Mouse (Mus musculus): ENCODE data around the gene Brk1.
A peak's percentile ranks its signal among the peaks of the same experiment; 100 is the strongest.

Brk1 gene

GRCm38 (mm10) chr6:113604432-113605223, at the start of gene Brk1:
Gene Brk1 (plus strand): TSS chr6:113604772.
- DNase-seq: peak; percentile 88

DNA sequence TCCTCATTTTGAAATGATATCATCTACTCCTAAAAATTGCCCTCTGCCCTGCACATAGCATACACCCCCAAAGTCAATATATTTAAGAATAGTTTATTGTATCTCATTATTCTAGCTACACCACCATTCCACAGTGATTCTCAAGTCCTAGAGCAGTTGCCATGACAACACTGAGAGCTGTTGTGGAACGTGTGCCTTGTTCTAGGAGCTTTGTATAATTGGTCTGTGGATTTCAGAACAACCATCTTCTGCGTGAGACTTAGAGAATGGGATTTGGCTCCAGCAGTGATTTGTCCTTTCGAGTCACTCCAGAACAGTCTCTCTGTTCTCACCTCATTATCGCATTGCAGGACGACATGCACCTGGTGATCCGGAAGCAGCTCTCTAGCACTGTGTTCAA, 44.8 kb upstream of the Brk1 start:
- DNase-seq: no peak

GRCm38 (mm10) chr6:113564557-113564956, 40.0 kb upstream of the Brk1 start:
- no peak for DNase-seq

GRCm38 (mm10) chr6:113576044-113576443, 28.5 kb upstream of the Brk1 start:
- DNase-seq: no peak

DNA sequence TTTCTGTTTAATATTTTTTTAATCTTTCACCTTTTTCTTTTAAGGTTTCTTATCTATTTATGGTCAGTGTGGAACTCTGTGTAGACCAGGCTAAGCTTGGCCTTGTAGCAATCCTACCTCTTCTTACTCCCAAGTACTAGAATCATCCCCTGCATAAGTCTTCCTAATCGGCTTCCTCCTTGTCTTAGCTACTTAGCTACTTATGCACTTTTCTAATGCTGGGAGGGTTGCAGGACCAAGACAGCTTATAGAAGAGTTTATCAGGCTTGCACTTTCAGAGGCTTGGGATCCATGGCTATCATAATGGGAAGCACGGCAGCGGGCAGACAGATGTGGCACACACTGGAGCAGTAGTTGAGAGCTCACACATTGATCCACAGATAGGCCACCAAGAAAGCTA, 25.3 kb upstream of the Brk1 start:
- no peak for DNase-seq

DNA sequence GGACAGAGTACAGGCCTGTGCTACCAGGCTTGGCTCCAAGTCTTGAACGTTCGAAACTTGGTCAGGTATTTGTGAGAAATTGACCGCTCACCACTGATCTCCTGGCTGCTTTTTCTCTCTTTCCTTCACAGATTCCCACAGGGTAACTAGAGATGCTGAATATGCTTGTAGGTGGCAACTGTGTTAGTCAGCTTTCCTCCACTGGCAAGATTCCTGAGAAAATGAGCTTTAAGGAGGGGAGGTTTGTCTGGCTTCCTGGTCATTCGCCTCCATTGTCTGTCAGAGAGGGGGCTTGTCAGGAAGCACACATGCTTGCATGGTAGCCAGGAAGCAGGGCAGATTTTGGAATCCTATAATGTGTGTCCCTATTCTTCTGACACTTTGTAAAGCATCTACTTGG, 21.5 kb upstream of the Brk1 start:
- DNase-seq: no peak

- no peak for DNase-seq
These were observed 19.5 kb upstream of the Brk1 start for GRCm38 (mm10) chr6:113585065-113585464.

DNA sequence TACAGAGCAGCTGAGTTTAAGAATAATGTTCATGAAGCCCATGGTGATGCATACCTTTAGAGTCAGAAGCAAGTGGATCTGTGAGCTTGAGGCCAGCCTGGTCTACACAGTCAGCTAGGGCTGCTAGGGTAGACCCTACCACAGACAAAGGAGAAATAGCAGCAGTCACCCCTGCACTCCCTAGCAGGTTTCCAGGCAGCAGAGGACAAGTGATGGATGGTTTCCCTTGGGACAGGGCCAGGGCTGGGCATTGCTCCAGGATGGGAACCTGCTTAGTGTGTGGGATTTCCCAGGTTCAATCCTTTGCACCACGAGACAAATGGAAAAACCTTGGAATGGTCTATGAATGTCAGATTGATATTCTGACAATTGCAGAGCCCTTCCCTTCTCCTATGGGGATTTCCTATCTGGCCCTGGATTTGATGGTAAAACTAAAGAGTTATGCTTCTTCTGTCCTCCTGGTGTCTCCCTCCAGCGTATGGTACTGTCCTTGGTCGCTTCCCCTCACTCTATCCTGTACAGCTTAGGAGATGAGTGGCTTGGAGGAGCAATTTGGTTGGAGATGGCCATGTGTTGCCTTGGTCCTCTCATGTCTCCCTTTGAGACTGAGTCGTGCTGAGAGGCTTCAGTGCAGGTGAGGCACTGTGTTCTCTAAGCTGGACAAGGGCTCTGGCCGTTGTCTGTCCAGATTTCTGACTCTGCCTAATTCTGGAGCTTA, 17.9 kb upstream of the Brk1 start:
- DNase-seq: peak; percentile 60

GRCm38 (mm10) chr6:113592637-113593036, 11.9 kb upstream of the Brk1 start:
- no peak for DNase-seq

DNA sequence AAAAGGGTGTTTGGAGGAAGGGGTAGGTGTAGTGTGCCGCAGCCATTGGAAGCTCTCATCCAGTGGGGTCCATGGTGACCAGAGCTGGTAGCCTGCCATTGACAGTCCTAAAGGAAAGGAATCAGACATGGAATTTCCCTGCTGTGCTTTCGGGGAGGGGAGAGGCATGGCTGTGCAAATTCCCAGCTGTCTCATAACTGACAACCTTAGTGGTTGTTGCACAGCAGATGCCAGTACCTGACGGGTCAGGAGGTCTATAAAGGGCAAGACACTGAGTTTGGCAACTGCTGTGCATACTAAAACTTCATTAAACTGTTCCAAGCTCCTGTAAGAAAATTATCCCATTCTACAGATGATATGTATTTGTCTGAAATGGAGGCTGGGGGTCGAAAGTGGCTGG, 6.6 kb upstream of the Brk1 start:
- no peak for DNase-seq

- DNase-seq: no peak
These were observed 4.7 kb upstream of the Brk1 start for GRCm38 (mm10) chr6:113599833-113600232.

GRCm38 (mm10) chr6:113600543-113601139, 3.9 kb upstream of the Brk1 start, which contains the start of gene Fancd2os:
Gene Fancd2os (minus strand): TSS chr6:113600715.
- no peak for DNase-seq

GRCm38 (mm10) chr6:113602821-113603220, 1.8 kb upstream of the Brk1 start:
- DNase-seq: no peak

DNA sequence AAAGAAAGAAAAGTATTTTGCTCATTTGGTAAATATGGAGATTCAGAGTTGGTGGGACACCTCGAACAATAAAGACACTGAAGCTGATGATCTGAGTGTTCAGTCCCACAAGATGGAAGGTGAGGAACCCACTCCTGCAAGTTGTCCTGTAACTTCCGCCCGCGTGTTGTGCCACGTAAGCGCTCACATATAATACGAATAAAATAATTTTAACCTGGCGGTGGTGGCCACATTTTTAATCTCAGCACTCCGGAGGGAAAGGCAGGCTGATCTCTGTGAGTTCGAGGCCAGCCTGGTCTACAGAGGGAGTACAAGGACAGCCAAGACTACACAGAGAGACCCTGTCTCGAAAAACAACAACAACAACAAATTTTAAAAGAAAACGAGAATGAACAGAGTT, 579 bp upstream of the Brk1 start:
- no peak for DNase-seq

- DNase-seq: no peak
These were observed 613 bp downstream of the Brk1 start for GRCm38 (mm10) chr6:113605224-113605545.

- no peak for DNase-seq
These were observed 4.3 kb downstream of the Brk1 start for GRCm38 (mm10) chr6:113608871-113609270.

DNA sequence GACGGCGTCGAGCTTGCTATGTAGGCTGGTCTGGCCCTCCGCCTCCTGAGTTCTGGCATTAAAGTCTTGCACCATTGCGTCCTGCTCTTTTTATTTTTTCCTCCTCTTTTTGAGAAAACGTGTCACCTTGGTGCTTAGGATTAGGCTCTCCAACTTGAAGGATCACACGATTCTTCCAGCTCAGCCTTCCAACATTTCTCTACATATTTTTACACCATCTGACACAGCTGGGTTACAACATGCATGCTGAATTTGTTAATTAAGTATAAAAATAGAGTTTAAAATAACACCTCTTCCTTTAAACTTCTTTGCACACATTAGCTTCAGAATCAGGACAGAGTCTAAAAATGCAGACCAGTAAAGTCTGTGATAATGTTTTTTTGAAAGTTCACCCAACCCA, 4.7 kb downstream of the Brk1 start:
- DNase-seq: no peak

DNA sequence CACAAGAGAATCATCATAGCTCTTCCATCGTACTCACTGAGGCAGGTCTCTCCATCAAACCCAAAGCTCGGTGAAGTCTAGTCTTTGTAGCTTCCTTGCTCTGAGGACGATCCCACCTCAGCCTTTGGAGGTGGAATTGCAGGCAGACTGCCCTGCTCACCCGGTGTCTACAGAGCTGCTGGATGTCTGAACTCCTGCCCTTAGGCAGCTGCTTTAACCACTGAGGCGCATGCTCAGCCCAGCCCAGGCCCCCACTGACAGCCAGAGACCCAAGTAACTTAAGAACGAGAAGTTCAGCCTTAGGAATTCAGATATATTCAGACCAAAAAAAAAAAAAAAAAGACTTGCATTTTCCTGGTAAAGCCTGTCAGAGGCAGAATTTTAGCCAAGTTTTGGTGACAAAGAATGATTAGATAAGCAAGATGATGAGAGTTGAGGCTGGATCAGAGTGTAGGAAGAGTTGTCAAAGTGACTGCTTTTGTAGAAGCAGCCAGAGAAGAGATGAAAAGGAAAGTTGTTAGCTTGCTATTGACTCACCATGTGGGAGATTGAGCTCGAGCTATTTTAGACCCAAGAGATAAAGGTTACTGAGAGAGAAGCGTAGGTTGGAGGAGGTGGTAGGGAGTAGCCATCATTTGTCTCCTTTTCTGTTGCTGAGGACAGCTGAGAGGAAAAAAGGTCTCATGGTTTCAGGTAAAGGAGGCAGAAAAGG, 7.8 kb downstream of the Brk1 start:
- no peak for DNase-seq

GRCm38 (mm10) chr6:113614152-113614551, 9.6 kb downstream of the Brk1 start:
- DNase-seq: no peak

GRCm38 (mm10) chr6:113614997-113615396, 10.4 kb downstream of the Brk1 start:
- DNase-seq: no peak

- no peak for DNase-seq
These were observed 10.9 kb downstream of the Brk1 start for GRCm38 (mm10) chr6:113615489-113615888.

DNA sequence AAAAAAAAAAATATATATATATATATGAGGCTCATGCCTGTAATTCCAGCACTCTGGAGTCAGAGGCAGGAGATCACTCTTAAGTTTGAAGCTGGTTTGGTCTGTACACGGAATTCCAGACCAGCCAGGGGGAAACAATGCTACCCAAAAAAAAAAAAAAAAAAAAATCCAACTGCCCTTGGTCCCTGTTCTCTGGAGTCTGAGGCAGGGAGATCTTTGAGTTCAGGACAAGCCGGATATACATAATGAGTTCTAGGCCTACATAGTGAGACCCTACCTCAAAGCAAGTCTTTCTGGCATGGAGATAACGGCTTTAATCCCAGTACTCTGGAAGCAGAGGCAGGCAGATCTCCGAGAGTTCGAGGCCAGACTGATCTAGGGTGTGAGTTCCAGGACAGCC, 18.8 kb downstream of the Brk1 start:
- DNase-seq: peak; percentile 32

DNA sequence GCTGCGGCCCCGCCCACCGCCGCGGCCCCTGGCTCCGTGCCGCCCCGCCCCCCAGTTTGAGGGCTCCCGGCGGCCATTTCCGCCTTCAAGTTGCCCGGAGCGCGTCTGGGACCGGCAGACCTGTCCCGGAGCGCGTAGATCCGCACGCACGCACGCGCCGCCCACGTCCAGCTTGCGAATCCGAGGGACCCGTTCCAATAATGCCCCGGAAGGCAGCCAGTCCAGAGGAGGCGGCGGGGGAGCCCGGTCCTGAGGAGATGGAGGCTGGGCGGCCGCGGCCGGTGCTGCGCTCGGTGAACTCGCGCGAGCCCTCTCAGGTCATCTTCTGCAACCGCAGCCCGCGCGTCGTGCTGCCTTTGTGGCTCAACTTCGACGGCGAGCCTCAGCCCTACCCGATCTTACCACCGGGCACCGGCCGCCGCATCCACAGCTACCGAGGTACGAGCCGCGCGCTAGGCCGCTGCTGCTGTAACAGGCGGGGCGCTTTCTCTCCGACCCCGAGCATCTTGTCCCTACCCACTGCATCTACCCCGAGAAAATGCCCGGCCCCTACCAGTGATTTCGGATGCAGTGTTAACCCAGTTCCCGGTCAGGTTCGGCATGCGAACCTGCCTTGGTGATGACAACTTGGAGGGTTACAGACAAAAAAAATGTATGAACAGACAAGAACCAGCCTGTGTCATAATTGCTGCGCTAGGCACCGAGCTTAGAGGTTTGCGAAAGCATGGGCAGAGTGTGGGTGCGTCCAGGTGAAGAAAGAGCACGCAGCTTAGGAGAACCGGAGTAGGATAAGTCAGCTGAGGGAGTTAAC, 19.6 kb downstream of the Brk1 start, which contains the start of gene Vhl:
Gene Vhl, plus strand, starts transcription at position 19 of the 811 bp plus-strand sequence.
- peak; percentile 89 for DNase-seq

Measured in kidney, adult 11 months (tissue).